Mouse (Mus musculus) neural tube, embryonic 13.5 days (tissue): ENCODE results near the gene Tmem165. TPM values are rescaled to one million over a fixed set of nuclear protein-coding genes. Genes with fewer than 3 reads are reported as not detected.

Experiments used
- ATAC-seq: fragments of 200-750 bp; cut with Nextera tagmentation; 2 replicates; pipeline ENCODE4 v1.8.0; 2017; ENCODE audit warnings: low read depth, mild to moderate bottlenecking, moderate TSS enrichment, moderate library complexity
- H3K27ac ChIP-seq: fragments of 300-500 bp; sonication (generic); replicated peaks from 2 replicates; pipeline ENCODE4 v1.5.1; 2015; ENCODE audit warnings: moderate library complexity, mild to moderate bottlenecking, inconsistent platforms
- H3K27me3 ChIP-seq: fragments of 300-500 bp; sonication (generic); 2 replicates; pipeline ENCODE4 v1.6.1; 2015; ENCODE audit warnings: mild to moderate bottlenecking, inconsistent platforms
- H3K36me3 ChIP-seq: fragments of 300-500 bp; sonication (generic); 2 replicates; pipeline ENCODE4 v1.6.1; 2015; ENCODE audit warnings: mild to moderate bottlenecking, inconsistent platforms
- H3K4me1 ChIP-seq: fragments of 300-500 bp; sonication (generic); replicated peaks from 2 replicates; pipeline ENCODE4 v1.6.1; 2015; ENCODE audit warnings: inconsistent platforms
- H3K4me2 ChIP-seq: fragments of 300-500 bp; sonication (generic); 2 replicates; pipeline ENCODE4 v1.6.1; 2015; ENCODE audit warnings: inconsistent platforms, mild to moderate bottlenecking, moderate library complexity
- H3K4me3 ChIP-seq: fragments of 300-500 bp; sonication (generic); 2 replicates; pipeline ENCODE4 v1.5.1; 2015; ENCODE audit warnings: mild to moderate bottlenecking, inconsistent platforms
- H3K9ac ChIP-seq: fragments of 300-500 bp; sonication (generic); 2 replicates; pipeline ENCODE4 v1.6.1; 2015; ENCODE audit warnings: moderate library complexity, mild to moderate bottlenecking, inconsistent platforms
- H3K9me3 ChIP-seq: fragments of 300-500 bp; sonication (generic); 2 replicates; pipeline ENCODE4 v1.6.1; 2016; ENCODE audit warnings: inconsistent platforms
- WGBS: fragments of 180-500 bp; shearing (Covaris S2); methylation state at CpG from one replicate; pipeline ENCODE4 v1.1.7; 2015; 5-methylcytosine and 5-hydroxymethylcytosine counted together
- polyA plus RNA-seq: library from polyadenylated mRNA; unstranded; fragments of >200 nt; fragmentation: Nextera tagmentation; extraction: Ambion mirVana; gene quantifications from 2 replicates; pipeline ENCODE4 v1.2.1, GENCODE M21; 2015

Gene Tmem165
- polyA plus RNA-seq, 1 experiment from 2014 or later: 62.3 TPM

- peaks cover 72% of the 10 kb centered on the region for H3K36me3 ChIP-seq
- ATAC-seq: no peak
- WGBS: 91% methylated on average over 3 of the region's 3 CpGs
- H3K4me1 ChIP-seq: no peaks in the 10 kb centered on the region
- H3K9ac ChIP-seq: no peak overlapping the region
- H3K4me2 ChIP-seq: no peak overlapping the region
- no peaks in the 10 kb centered on the region for H3K9me3 ChIP-seq
- no peak overlapping the region for H3K27ac ChIP-seq
- no peak overlapping the region for H3K4me3 ChIP-seq
- no peaks in the 10 kb centered on the region for H3K27me3 ChIP-seq
Observed at GRCm38 (mm10) chr5:76203171-76203570, 19.5 kb downstream of the Tmem165 start.

GRCm38 (mm10) chr5:76205886-76206285 lies 22.2 kb downstream of the Tmem165 start:
- Histone ChIP-seq H3K4me3 (no peak overlapping the region), H3K4me1 (no peaks in the 10 kb centered on the region), H3K9ac (no peak overlapping the region), H3K36me3 (peaks cover 71% of the 10 kb centered on the region), H3K27me3 (no peaks in the 10 kb centered on the region), H3K4me2 (no peak overlapping the region), H3K27ac (no peak overlapping the region), H3K9me3 (no peaks in the 10 kb centered on the region)
- 97% methylated on average over 2 of the region's 2 CpGs for WGBS
- ATAC-seq: no peak

- Histone ChIP-seq H3K27me3 (no peaks in the 10 kb centered on the region), H3K4me2 (no peak overlapping the region), H3K27ac (no peak overlapping the region), H3K9ac (no peak overlapping the region), H3K9me3 (no peaks in the 10 kb centered on the region), H3K4me1 (no peaks in the 10 kb centered on the region), H3K4me3 (no peak overlapping the region), H3K36me3 (peaks cover 70% of the 10 kb centered on the region)
- WGBS: 94% methylated on average over 5 of the region's 5 CpGs
- no peak for ATAC-seq
Observed at GRCm38 (mm10) chr5:76208066-76208465, 24.4 kb downstream of the Tmem165 start.

- ATAC-seq: no peak
- Histone ChIP-seq H3K27me3 (no peaks in the 10 kb centered on the region), H3K9ac (no peak overlapping the region), H3K4me1 (no peaks in the 10 kb centered on the region), H3K27ac (no peak overlapping the region), H3K9me3 (no peaks in the 10 kb centered on the region), H3K4me3 (no peak overlapping the region), H3K4me2 (no peak overlapping the region), H3K36me3 (peaks cover 36% of the 10 kb centered on the region)
- 86% methylated on average over 6 of the region's 6 CpGs for WGBS
Observed at GRCm38 (mm10) chr5:76216691-76217090, 33.0 kb downstream of the Tmem165 start.

- Histone ChIP-seq H3K27me3 (no peaks in the 10 kb centered on the region), H3K4me2 (no peak overlapping the region), H3K9me3 (no peaks in the 10 kb centered on the region), H3K4me1 (no peaks in the 10 kb centered on the region), H3K4me3 (no peak overlapping the region), H3K36me3 (peaks cover 65% of the 10 kb centered on the region), H3K27ac (no peak overlapping the region), H3K9ac (no peak overlapping the region)
- 92% methylated on average over 13 of the region's 13 CpGs for WGBS
- no peak for ATAC-seq
Observed at GRCm38 (mm10) chr5:76231171-76231855, 47.6 kb downstream of the Tmem165 start.

GRCm38 (mm10) chr5:76243274-76243673 lies 59.6 kb downstream of the Tmem165 start:
- H3K27me3 ChIP-seq: no peaks in the 10 kb centered on the region
- no peaks in the 10 kb centered on the region for H3K9me3 ChIP-seq
- no peak overlapping the region for H3K27ac ChIP-seq
- no peak overlapping the region for H3K4me2 ChIP-seq
- H3K4me3 ChIP-seq: no peak overlapping the region
- 81% methylated on average over 3 of the region's 3 CpGs for WGBS
- H3K36me3 ChIP-seq: peaks cover 34% of the 10 kb centered on the region
- no peaks in the 10 kb centered on the region for H3K4me1 ChIP-seq
- ATAC-seq: no peak
- no peak overlapping the region for H3K9ac ChIP-seq

- no peaks in the 10 kb centered on the region for H3K27me3 ChIP-seq
- no peaks in the 10 kb centered on the region for H3K4me1 ChIP-seq
- H3K27ac ChIP-seq: no peak overlapping the region
- no peak overlapping the region for H3K9ac ChIP-seq
- WGBS: 98% methylated on average over 4 of the region's 4 CpGs
- no peak overlapping the region for H3K4me2 ChIP-seq
- no peak overlapping the region for H3K4me3 ChIP-seq
- ATAC-seq: no peak
- no peaks in the 10 kb centered on the region for H3K9me3 ChIP-seq
- H3K36me3 ChIP-seq: peaks cover 34% of the 10 kb centered on the region
Observed at GRCm38 (mm10) chr5:76243929-76244328, 60.2 kb downstream of the Tmem165 start.

GRCm38 (mm10) chr5:76244430-76244829 lies 60.8 kb downstream of the Tmem165 start:
- WGBS: 95% methylated on average over 10 of the region's 10 CpGs

GRCm38 (mm10) chr5:76245419-76245818 lies 61.7 kb downstream of the Tmem165 start:
- H3K27ac ChIP-seq: no peak overlapping the region
- no peaks in the 10 kb centered on the region for H3K27me3 ChIP-seq
- H3K4me3 ChIP-seq: no peak overlapping the region
- no peaks in the 10 kb centered on the region for H3K9me3 ChIP-seq
- 93% methylated on average over 3 of the region's 3 CpGs for WGBS
- H3K9ac ChIP-seq: no peak overlapping the region
- H3K4me2 ChIP-seq: no peak overlapping the region
- peaks cover 21% of the 10 kb centered on the region; the same call in 1 of the 2 replicates for H3K36me3 ChIP-seq
- H3K4me1 ChIP-seq: no peaks in the 10 kb centered on the region
- no peak for ATAC-seq

More at GRCm38 (mm10) chr5:76244430-76244829, 60.8 kb downstream of the Tmem165 start:
- H3K9me3 ChIP-seq: no peaks in the 10 kb centered on the region
- H3K4me3 ChIP-seq: no peak overlapping the region
- H3K27me3 ChIP-seq: no peaks in the 10 kb centered on the region
- H3K36me3 ChIP-seq: peaks cover 31% of the 10 kb centered on the region
- no peak overlapping the region for H3K9ac ChIP-seq
- no peak overlapping the region for H3K4me2 ChIP-seq
- H3K27ac ChIP-seq: no peak overlapping the region
- H3K4me1 ChIP-seq: no peaks in the 10 kb centered on the region
- ATAC-seq: no peak

GRCm38 (mm10) chr5:76246539-76246938 lies 62.9 kb downstream of the Tmem165 start:
- Histone ChIP-seq H3K9me3 (no peaks in the 10 kb centered on the region), H3K4me3 (no peak overlapping the region), H3K27ac (no peak overlapping the region), H3K27me3 (no peaks in the 10 kb centered on the region), H3K4me1 (no peaks in the 10 kb centered on the region), H3K4me2 (no peak overlapping the region), H3K9ac (no peak overlapping the region), H3K36me3 (peaks cover 18% of the 10 kb centered on the region; the same call in 1 of the 2 replicates)
- no peak for ATAC-seq

- H3K4me1 ChIP-seq: no peaks in the 10 kb centered on the region
- WGBS: 95% methylated on average over 3 of the region's 3 CpGs
- no peaks in the 10 kb centered on the region for H3K27me3 ChIP-seq
- H3K9me3 ChIP-seq: no peaks in the 10 kb centered on the region
- no peak overlapping the region for H3K4me2 ChIP-seq
- ATAC-seq: no peak
- H3K36me3 ChIP-seq: peaks cover 16% of the 10 kb centered on the region; the same call in 1 of the 2 replicates
- no peak overlapping the region for H3K4me3 ChIP-seq
- no peak overlapping the region for H3K27ac ChIP-seq
- H3K9ac ChIP-seq: no peak overlapping the region
Observed at GRCm38 (mm10) chr5:76250948-76251347, 67.3 kb downstream of the Tmem165 start.
